Mouse (Mus musculus): ENCODE measurements at regions not wholly inside any gene's neighbourhood (a gene's known extent, or its start where the extent isn't known, plus 50 kb on each side); places are given as distances from the start of the nearest gene placed in this dataset.
A peak's percentile ranks its signal among the peaks of the same experiment; 100 is the strongest.
"Not testable (repeated sequence)": the region's sequence is repeated elsewhere in the genome, so short reads cannot be mapped to it uniquely, and the experiment has no call there.

DNA sequence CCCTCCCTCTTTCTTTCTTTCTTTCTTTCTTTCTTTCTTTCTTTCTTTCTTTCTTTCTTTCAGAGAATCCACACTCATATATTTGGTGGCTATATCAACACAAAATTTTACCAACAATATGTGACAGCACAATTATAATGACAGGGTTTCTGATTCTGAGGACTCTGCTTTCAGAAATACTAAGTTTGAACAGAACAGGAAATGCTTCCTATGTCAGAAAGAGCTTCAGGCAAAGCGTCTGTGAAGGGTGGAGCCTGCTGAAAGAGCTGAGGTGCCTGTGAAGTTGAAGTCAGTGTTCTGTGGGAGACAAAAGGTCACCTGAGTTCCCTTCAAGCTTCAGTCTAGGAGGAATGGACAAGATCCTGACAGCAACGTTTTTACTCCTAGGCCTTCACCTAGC is 670.8 kb upstream of the Olfr1507 start:
- H3K4me2 ChIP-seq; H3K4me3 ChIP-seq; ATAC-seq (ENCODE audit: low FRiP score, low read depth); H3K9me3 ChIP-seq; H3K27me3 ChIP-seq; H3K4me1 ChIP-seq (replicated peaks); H3K27ac ChIP-seq (replicated peaks); H3K9ac ChIP-seq; H3K36me3 ChIP-seq: not testable (repeated sequence)
- no CpG with 5 or more reads among the region's 2 CpGs for WGBS

DNA sequence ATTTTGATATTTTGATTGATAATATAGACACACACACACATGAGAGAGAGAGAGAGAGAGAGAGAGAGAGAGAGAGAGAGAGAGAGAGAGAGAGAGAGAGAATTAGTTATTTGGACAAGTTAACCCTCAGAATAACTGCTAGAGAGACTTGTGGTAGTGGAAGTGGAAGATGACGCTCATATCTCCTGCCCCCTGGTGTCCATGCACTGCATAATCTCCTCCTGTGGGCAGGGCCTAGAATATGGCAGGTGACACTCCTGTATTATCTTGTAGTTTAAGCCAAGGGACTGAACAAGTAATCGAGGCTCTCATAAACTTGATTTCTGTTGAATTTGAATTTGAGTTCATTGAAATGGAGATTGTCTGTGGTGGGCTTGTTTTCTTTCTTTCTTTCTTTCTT is 663.5 kb upstream of the Olfr1507 start:
- H3K4me2 ChIP-seq; ATAC-seq (ENCODE audit: low FRiP score, low read depth); H3K27ac ChIP-seq (replicated peaks); H3K9me3 ChIP-seq; H3K4me1 ChIP-seq (replicated peaks); H3K27me3 ChIP-seq; H3K4me3 ChIP-seq; H3K9ac ChIP-seq; H3K36me3 ChIP-seq: not testable (repeated sequence)
- WGBS: no CpG with 5 or more reads among the region's 2 CpGs

GRCm38 (mm10) chr14:53134783-53135182 is 639.2 kb upstream of the Olfr1507 start:
- not testable (repeated sequence) for ATAC-seq (ENCODE audit: low FRiP score, low read depth); H3K9ac ChIP-seq; H3K36me3 ChIP-seq; H3K27me3 ChIP-seq; H3K9me3 ChIP-seq; H3K4me2 ChIP-seq; H3K4me1 ChIP-seq (replicated peaks); H3K27ac ChIP-seq (replicated peaks); H3K4me3 ChIP-seq

GRCm38 (mm10) chr14:53132390-53132789 is 636.8 kb upstream of the Olfr1507 start:
- 36% methylated on average over 6 of the region's 6 CpGs for WGBS
- ATAC-seq (ENCODE audit: low FRiP score, low read depth); H3K9me3 ChIP-seq: not testable (repeated sequence)

GRCm38 (mm10) chr14:53121704-53122103 is 626.2 kb upstream of the Olfr1507 start:
- not testable (repeated sequence) for H3K4me1 ChIP-seq (replicated peaks); H3K27ac ChIP-seq (replicated peaks); H3K27me3 ChIP-seq; H3K4me3 ChIP-seq; H3K9me3 ChIP-seq; H3K4me2 ChIP-seq; H3K36me3 ChIP-seq; H3K9ac ChIP-seq
- WGBS: 18% methylated on average over 2 of the region's 3 CpGs
- 0 out of 2 replicates have a peak, but pooled peaks have one; percentile 34 for ATAC-seq (ENCODE audit: low FRiP score, low read depth)

More at GRCm38 (mm10) chr14:53132390-53132789, 636.8 kb upstream of the Olfr1507 start:
- H3K27me3 ChIP-seq; H3K36me3 ChIP-seq; H3K4me1 ChIP-seq (replicated peaks); H3K4me2 ChIP-seq; H3K9ac ChIP-seq; H3K27ac ChIP-seq (replicated peaks); H3K4me3 ChIP-seq: not testable (repeated sequence)

DNA sequence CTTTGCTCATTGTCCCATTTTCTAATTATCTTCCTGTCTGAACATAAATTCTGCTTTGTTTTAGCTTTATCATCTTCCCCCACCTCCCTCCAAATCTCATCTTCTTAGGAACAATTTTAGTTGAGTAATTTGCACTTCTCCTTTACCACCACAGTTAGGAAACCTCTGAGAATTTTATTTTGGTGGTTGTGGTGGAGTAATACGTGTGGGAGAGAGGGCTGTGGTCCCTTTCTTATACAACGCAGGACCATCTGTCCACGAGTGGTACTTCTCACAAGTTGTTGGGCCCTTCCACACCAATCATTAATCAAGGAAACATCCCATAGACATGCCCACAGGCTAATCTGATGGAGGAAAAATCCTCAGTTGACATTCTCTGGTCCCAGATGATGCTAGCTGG is 614.2 kb upstream of the Olfr1507 start:
- not testable (repeated sequence) for H3K27ac ChIP-seq (replicated peaks); H3K36me3 ChIP-seq; H3K9ac ChIP-seq; H3K27me3 ChIP-seq; H3K9me3 ChIP-seq; H3K4me3 ChIP-seq; H3K4me1 ChIP-seq (replicated peaks); ATAC-seq (ENCODE audit: low FRiP score, low read depth); H3K4me2 ChIP-seq
- WGBS: 86% methylated on average over 3 of the region's 3 CpGs

DNA sequence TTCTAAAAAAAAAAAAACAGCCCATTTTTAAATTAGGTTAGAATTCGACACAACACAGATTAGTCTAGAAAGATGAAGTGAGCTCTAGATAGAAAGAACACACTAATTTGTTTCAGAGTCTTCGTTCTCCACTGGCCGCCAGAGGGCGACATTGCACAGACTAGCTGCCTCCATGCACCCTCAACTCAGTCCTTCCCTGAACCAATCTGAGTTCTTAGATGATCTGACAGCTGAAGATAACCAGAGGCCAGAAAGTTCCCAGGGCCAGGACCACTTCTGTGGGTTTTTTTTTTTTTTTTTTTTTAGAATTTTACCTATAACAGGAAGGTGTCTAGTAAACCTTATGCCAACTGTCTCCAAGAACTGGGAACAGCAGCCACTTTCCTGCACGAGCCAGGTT is 605.8 kb upstream of the Olfr1507 start:
- not testable (repeated sequence) for H3K9me3 ChIP-seq; H3K4me1 ChIP-seq (replicated peaks); H3K9ac ChIP-seq; H3K4me3 ChIP-seq; H3K27me3 ChIP-seq; H3K27ac ChIP-seq (replicated peaks); H3K36me3 ChIP-seq; ATAC-seq (ENCODE audit: low FRiP score, low read depth); H3K4me2 ChIP-seq
- WGBS: 29% methylated on average over 5 of the region's 5 CpGs

- H3K4me2 ChIP-seq; H3K4me3 ChIP-seq; H3K36me3 ChIP-seq; ATAC-seq (ENCODE audit: low FRiP score, low read depth); H3K27me3 ChIP-seq; H3K4me1 ChIP-seq (replicated peaks); H3K27ac ChIP-seq (replicated peaks); H3K9ac ChIP-seq; H3K9me3 ChIP-seq: not testable (repeated sequence)
Measured at GRCm38 (mm10) chr14:53090921-53091320, 595.4 kb upstream of the Olfr1507 start.

- WGBS: 84% methylated on average over 4 of the region's 4 CpGs
- H3K27me3 ChIP-seq; H3K4me3 ChIP-seq; H3K4me1 ChIP-seq (replicated peaks); H3K36me3 ChIP-seq; H3K4me2 ChIP-seq; H3K27ac ChIP-seq (replicated peaks); H3K9me3 ChIP-seq; ATAC-seq (ENCODE audit: low FRiP score, low read depth); H3K9ac ChIP-seq: not testable (repeated sequence)
Measured at GRCm38 (mm10) chr14:53081853-53082252, 586.3 kb upstream of the Olfr1507 start.

- not testable (repeated sequence) for H3K9ac ChIP-seq; ATAC-seq (ENCODE audit: low FRiP score, low read depth); H3K4me2 ChIP-seq; H3K27me3 ChIP-seq; H3K36me3 ChIP-seq; H3K27ac ChIP-seq (replicated peaks); H3K4me1 ChIP-seq (replicated peaks); H3K4me3 ChIP-seq; H3K9me3 ChIP-seq
- no CpG with 5 or more reads among the region's 2 CpGs for WGBS
Measured at GRCm38 (mm10) chr14:53081024-53081711, 585.6 kb upstream of the Olfr1507 start.

GRCm38 (mm10) chr14:53080556-53080955 is 585.0 kb upstream of the Olfr1507 start:
- not testable (repeated sequence) for H3K27me3 ChIP-seq; H3K9me3 ChIP-seq; H3K9ac ChIP-seq; H3K4me1 ChIP-seq (replicated peaks); H3K4me2 ChIP-seq; H3K4me3 ChIP-seq; H3K36me3 ChIP-seq; ATAC-seq (ENCODE audit: low FRiP score, low read depth); H3K27ac ChIP-seq (replicated peaks)
- WGBS: 72% methylated on average over 3 of the region's 3 CpGs

- not testable (repeated sequence) for H3K36me3 ChIP-seq; H3K27ac ChIP-seq (replicated peaks); ATAC-seq (ENCODE audit: low FRiP score, low read depth); H3K4me3 ChIP-seq; H3K9ac ChIP-seq; H3K27me3 ChIP-seq; H3K4me1 ChIP-seq (replicated peaks); H3K9me3 ChIP-seq; H3K4me2 ChIP-seq
- WGBS: 87% methylated on average over 2 of the region's 2 CpGs
Measured at GRCm38 (mm10) chr14:53075937-53076336, 580.4 kb upstream of the Olfr1507 start.

DNA sequence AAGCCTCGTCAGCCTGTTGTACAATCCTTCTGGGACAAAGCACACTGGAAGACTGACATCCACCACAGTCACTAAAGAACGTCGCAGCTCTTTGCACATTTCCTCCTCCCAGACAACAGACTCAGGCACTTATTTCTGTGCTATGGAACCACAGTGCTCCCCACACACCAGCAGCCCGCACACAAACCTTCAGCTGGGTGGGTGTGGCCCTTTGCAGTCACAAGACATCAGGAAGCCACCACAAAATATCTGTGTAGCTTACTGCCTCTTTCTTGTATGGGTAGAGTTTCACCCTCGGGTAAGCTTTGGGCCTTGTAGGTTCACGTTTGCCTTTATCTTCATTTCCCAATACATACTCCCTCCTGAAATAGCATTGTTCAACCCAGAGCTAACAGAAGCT is 577.6 kb upstream of the Olfr1507 start:
- H3K27ac ChIP-seq (replicated peaks); H3K9ac ChIP-seq; H3K36me3 ChIP-seq; H3K27me3 ChIP-seq; H3K4me1 ChIP-seq (replicated peaks); H3K9me3 ChIP-seq; ATAC-seq (ENCODE audit: low FRiP score, low read depth); H3K4me3 ChIP-seq; H3K4me2 ChIP-seq: not testable (repeated sequence)
- WGBS: 84% methylated on average over 6 of the region's 6 CpGs
